In the genomic region with DNA sequence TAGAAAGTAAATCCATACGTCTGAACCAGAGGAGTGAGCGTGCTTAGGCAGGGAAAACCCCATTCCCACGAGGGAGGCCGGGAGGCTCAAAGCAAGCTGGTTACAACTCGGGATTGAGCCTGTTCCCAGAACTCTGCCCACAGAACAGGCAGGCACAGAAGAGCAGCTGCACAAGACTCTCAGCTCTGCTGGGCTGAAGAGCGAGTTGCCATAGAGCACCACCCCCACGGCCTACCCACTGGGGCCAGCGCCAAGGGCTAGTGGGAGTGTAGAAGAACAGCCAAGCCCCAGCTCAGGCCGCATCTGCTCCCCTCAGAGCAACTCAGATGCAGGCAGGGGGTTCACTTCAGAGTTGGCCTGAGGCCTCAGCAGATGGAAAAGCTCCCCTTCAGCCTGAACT, we compare ENCODE assay signal across 10 mouse cellular contexts. TPM values are rescaled to one million over a fixed set of nuclear protein-coding genes. Genes with fewer than 3 reads are reported as not detected.
DNase-seq lines count a peak whose midpoint lies in the region; TF ChIP-seq lines count a peak whose summit lies in the region.
"Had no signal": no experiment of that assay in that cellular context is flagged by ENCODE, and none has a peak within 500 bp of the region (broad histone marks: within the 10 kb centered on the region; RNA-seq: fewer than 3 reads in every experiment).

No protein-coding gene starts in this region.

- no peak for TF ChIP-seq CTCF in gastrocnemius, adult 2 months (IDR thresholded peaks at IDR 0.05)

- intact Hi-C loops in gastrocnemius, adult 2 months (cut with DNase I) = no loop called here
- intact Hi-C loops in heart, postnatal 25 days (cut with DNase I) = no loop called here

- H3K27ac ChIP-seq in gastrocnemius, adult 2 months = no peak overlapping the region
- H3K27ac ChIP-seq: kidney, postnatal 0 days had no signal

- no peak overlapping the region for H3K4me3 ChIP-seq in gastrocnemius, adult 2 months

- DNase-seq in gastrocnemius, adult 2 months = peak; percentile 43
- DNase-seq in gastrocnemius, adult 18-20 months (ENCODE audit: low spot score) = no peak
- peak; percentile 90 for DNase-seq in cerebellum, postnatal 14 days
- DNase-seq in layer of hippocampus, adult 8-10 months (ENCODE audit: low spot score in 2 of 2) = peak; percentile 92
- peak; percentile 51 for DNase-seq in ovary, postnatal 36 days (ENCODE audit: low spot score)
- no peak for DNase-seq in adrenal gland, postnatal 10 days
- DNase-seq in urinary bladder, postnatal 25 days (ENCODE audit: low spot score) = no peak
- no peak for DNase-seq in heart, postnatal 25 days (ENCODE audit: low spot score)
- DNase-seq: adrenal gland, adult 8-10 months had no signal

RNA-seq across cellular contexts. Expression of gene Crtam, which starts 49.7 kb away (rescaled TPM):
- not detected for total RNA-seq in gastrocnemius, adult 2 months (2021)
- not detected for total RNA-seq in gastrocnemius, adult 18-20 months (2021)
- not detected for total RNA-seq in layer of hippocampus, adult 8-10 months (2022)
- under 1 TPM in 1 of 2 experiments, not detected in 1; 0.36 TPM for total RNA-seq in adrenal gland, postnatal 10 days (2021)
- not detected for total RNA-seq in heart, postnatal 25 days (2021)

Comparison
In these comparisons a context has a peak if more than half of its experiments do, and no peak if none do; other contexts are left out.
1. DNase-seq: peak in gastrocnemius, adult 2 months (single experiment), cerebellum, postnatal 14 days (2 of 2), layer of hippocampus, adult 8-10 months (2 of 2) and ovary, postnatal 36 days (single experiment); none in gastrocnemius, adult 18-20 months (single experiment), adrenal gland, postnatal 10 days (single experiment), urinary bladder, postnatal 25 days (single experiment) and heart, postnatal 25 days (single experiment).